Mouse (Mus musculus) intestine, postnatal 0 days (tissue): ENCODE results near the gene Galnt6. TPM values are rescaled to one million over a fixed set of nuclear protein-coding genes. Genes with fewer than 3 reads are reported as not detected.

Experiments
- ATAC-seq: fragments of 200-750 bp; cut with Nextera tagmentation; 2 replicates; pipeline ENCODE4 v1.8.0; 2017; ENCODE audit warnings: mild to moderate bottlenecking, moderate TSS enrichment, moderate library complexity
- H3K27ac ChIP-seq: fragments of 300-500 bp; sonication (generic); 2 replicates; pipeline ENCODE4 v1.5.1; 2014; ENCODE audit warnings: mild to moderate bottlenecking, low read depth, low read length, moderate library complexity
- H3K27me3 ChIP-seq: fragments of 300-500 bp; sonication (generic); replicated peaks from 2 replicates; pipeline ENCODE4 v1.6.1; 2014; ENCODE audit warnings: low read length, mixed read lengths; ENCODE audit not compliant: control insufficient read depth, insufficient read depth
- H3K36me3 ChIP-seq: fragments of 300-500 bp; sonication (generic); 2 replicates; pipeline ENCODE4 v1.6.1; 2014; ENCODE audit warnings: mild to moderate bottlenecking, moderate library complexity; ENCODE audit not compliant: control insufficient read depth, insufficient read depth
- H3K4me1 ChIP-seq: fragments of 300-500 bp; sonication (generic); replicated peaks from 2 replicates; pipeline ENCODE4 v1.6.1; 2014; ENCODE audit warnings: antibody characterized with exemption, low read length, mixed read lengths; ENCODE audit not compliant: control insufficient read depth, insufficient read depth
- H3K4me2 ChIP-seq: fragments of 300-500 bp; sonication (generic); replicated peaks from 2 replicates; pipeline ENCODE4 v1.6.1; 2014; ENCODE audit warnings: low read depth, mild to moderate bottlenecking, moderate library complexity
- H3K4me3 ChIP-seq: fragments of 300-500 bp; sonication (generic); 2 replicates; pipeline ENCODE4 v1.5.1; 2014; ENCODE audit warnings: low read depth, low read length
- H3K9ac ChIP-seq: fragments of 300-500 bp; sonication (generic); 2 replicates; pipeline ENCODE4 v1.6.1; 2014; ENCODE audit warnings: mild to moderate bottlenecking, low read depth, low read length
- H3K9me3 ChIP-seq: fragments of 300-500 bp; sonication (generic); 2 replicates; pipeline ENCODE4 v1.6.1; 2016; ENCODE audit warnings: mixed run types; ENCODE audit not compliant: control insufficient read depth
- CTCF ChIP-seq: sonication (generic); IDR thresholded peaks from 2 replicates; pipeline ENCODE4 v1.5.1; 2016; ENCODE audit warnings: low read depth, mild to moderate bottlenecking, control low read depth, antibody characterized with exemption, moderate library complexity
- WGBS: fragments of 180-500 bp; shearing (Covaris S2); extraction: QIAGEN DNeasy Blood & Tissue Kit; methylation state at CpG from one replicate; pipeline ENCODE4 v1.1.7; 2014; 5-methylcytosine and 5-hydroxymethylcytosine counted together
- polyA plus RNA-seq: library from polyadenylated mRNA; unstranded; fragments of >200 nt; fragmentation: Nextera tagmentation; extraction: Ambion mirVana; gene quantifications from 2 replicates; pipeline ENCODE4 v1.2.1, GENCODE M21; 2015

Galnt6 gene
- polyA plus RNA-seq, 1 experiment from 2014 or later, result 72.5 TPM

GRCm38 (mm10) chr15:100706226-100706625 lies 22.9 kb downstream of the Galnt6 start:
- no peak for TF ChIP-seq CTCF
- Histone ChIP-seq H3K36me3 (peaks cover 12% of the 10 kb centered on the region; the same call in 1 of the 2 replicates), H3K9me3 (no peaks in the 10 kb centered on the region), H3K27me3 (no peaks in the 10 kb centered on the region), H3K27ac (no peak overlapping the region), H3K4me3 (no peak overlapping the region), H3K4me1 (no peaks in the 10 kb centered on the region), H3K4me2 (no peak overlapping the region), H3K9ac (no peak overlapping the region)
- WGBS, result 80% methylated on average over 8 of the region's 8 CpGs
- ATAC-seq, result no peak

DNA sequence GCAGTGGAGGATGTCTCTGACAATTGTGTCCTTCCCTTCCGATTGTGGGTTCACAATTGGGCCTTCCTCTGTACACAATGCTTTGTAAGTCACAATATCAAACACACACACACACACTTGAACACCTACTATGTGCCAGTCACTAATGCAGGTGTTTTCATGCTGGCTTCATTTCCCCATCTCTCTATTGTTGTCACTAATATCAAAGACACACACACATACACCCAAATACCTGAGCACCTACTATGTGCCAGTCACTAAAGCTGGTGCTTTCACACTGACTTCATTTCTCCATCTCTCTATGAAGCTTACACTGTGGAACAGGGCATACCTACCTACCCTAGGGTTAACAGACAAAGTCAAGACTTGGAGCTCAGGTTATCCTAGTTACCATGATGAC lies 23.8 kb downstream of the Galnt6 start:
- Histone ChIP-seq H3K9ac (no peak overlapping the region), H3K4me1 (no peaks in the 10 kb centered on the region), H3K27me3 (no peaks in the 10 kb centered on the region), H3K36me3 (peaks cover 6% of the 10 kb centered on the region; the same call in 1 of the 2 replicates), H3K27ac (no peak overlapping the region), H3K9me3 (no peaks in the 10 kb centered on the region), H3K4me2 (no peak overlapping the region), H3K4me3 (no peak overlapping the region)
- no peak for ATAC-seq
- WGBS, result 100% methylated on average over 1 of the region's 1 CpGs
- TF ChIP-seq CTCF, result no peak

DNA sequence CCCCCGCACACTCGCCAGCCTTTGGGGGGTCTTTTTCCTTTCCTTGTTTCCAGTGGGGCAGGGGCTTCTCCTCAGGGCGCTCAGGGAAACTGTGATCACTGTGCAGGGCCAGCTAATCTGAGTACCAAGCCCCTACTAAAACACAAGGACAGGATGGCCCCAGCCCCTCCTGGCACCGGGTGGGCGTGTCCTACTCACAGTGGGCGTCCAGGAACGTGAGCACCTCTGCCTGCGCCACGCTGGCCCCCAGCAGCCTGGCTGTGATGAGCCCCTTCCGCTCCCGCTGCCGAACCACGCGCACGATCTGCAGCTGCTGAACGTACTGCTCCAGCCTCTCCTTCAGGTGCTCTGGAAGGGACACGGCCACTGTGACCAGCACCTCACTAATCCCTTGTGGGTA lies 25.3 kb downstream of the Galnt6 start:
- no peak for TF ChIP-seq CTCF
- 34% methylated on average over 17 of the region's 17 CpGs for WGBS
- Histone ChIP-seq H3K4me1 (no peaks in the 10 kb centered on the region), H3K4me3 (no peak overlapping the region), H3K27me3 (no peaks in the 10 kb centered on the region), H3K4me2 (no peak overlapping the region), H3K9me3 (no peaks in the 10 kb centered on the region), H3K9ac (no peak overlapping the region), H3K27ac (no peak overlapping the region), H3K36me3 (peaks cover 16% of the 10 kb centered on the region; the same call in 1 of the 2 replicates)
- no peak for ATAC-seq

- 31% methylated on average over 6 of the region's 6 CpGs for WGBS
- no peak overlapping the region for H3K4me3 ChIP-seq
- no peaks in the 10 kb centered on the region for H3K4me1 ChIP-seq
- H3K27me3 ChIP-seq, result no peaks in the 10 kb centered on the region
- no peaks in the 10 kb centered on the region for H3K9me3 ChIP-seq
- H3K4me2 ChIP-seq, result no peak overlapping the region
- H3K36me3 ChIP-seq, result peaks cover 28% of the 10 kb centered on the region
- no peak overlapping the region for H3K27ac ChIP-seq
- no peak for TF ChIP-seq CTCF
- no peak for ATAC-seq
- no peak overlapping the region for H3K9ac ChIP-seq
Observed at GRCm38 (mm10) chr15:100701856-100702255, 27.3 kb downstream of the Galnt6 start.

DNA sequence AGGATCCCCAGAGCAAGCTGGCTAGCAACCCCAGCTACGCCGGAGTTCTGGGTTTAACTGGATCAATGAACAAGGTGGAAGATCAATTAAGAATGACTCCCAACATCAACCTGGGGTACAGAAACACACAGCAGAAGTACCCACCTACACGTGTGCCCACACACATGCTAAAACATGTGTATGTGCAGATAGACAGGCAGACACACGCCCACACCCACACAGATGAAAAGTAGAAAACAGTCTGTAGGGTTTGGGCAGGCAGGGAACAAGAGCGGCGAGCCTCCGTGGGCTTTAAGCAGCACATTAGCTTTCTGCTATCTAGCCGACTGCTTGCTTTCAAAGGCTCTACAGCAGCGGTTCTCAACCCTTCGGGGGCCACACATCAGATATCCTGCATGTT lies 28.1 kb downstream of the Galnt6 start:
- Histone ChIP-seq H3K27ac (no peak overlapping the region), H3K36me3 (peaks cover 33% of the 10 kb centered on the region), H3K9ac (no peak overlapping the region), H3K4me1 (no peaks in the 10 kb centered on the region), H3K4me3 (no peak overlapping the region), H3K9me3 (no peaks in the 10 kb centered on the region), H3K27me3 (no peaks in the 10 kb centered on the region), H3K4me2 (no peak overlapping the region)
- WGBS, result 66% methylated on average over 10 of the region's 10 CpGs
- no peak for TF ChIP-seq CTCF
- ATAC-seq, result no peak

DNA sequence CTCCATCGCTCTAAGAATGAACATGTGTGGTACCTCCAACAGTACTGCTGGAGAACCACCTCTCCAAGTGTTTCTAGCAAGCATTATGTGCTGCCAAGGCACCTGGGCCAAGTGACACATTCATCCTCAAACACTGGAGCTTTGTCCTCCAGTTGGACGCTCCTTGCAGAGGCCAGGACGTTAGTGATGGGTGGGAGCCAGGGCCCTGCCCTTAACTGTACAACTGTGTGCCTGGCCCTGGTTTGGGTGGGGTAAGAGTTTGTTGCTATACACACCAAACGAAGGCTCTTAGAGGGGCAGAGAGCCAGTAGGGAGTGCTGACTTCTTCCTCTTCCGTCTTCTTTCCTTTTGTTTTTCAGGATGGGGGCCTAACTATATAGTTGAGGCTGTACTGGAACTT lies 28.8 kb downstream of the Galnt6 start:
- Histone ChIP-seq H3K4me2 (no peak overlapping the region), H3K27ac (no peak overlapping the region), H3K9ac (no peak overlapping the region), H3K4me1 (no peaks in the 10 kb centered on the region), H3K9me3 (no peaks in the 10 kb centered on the region), H3K27me3 (no peaks in the 10 kb centered on the region), H3K4me3 (no peak overlapping the region), H3K36me3 (peaks cover 40% of the 10 kb centered on the region)
- no peak for ATAC-seq
- 76% methylated on average over 5 of the region's 5 CpGs for WGBS
- no peak for TF ChIP-seq CTCF

DNA sequence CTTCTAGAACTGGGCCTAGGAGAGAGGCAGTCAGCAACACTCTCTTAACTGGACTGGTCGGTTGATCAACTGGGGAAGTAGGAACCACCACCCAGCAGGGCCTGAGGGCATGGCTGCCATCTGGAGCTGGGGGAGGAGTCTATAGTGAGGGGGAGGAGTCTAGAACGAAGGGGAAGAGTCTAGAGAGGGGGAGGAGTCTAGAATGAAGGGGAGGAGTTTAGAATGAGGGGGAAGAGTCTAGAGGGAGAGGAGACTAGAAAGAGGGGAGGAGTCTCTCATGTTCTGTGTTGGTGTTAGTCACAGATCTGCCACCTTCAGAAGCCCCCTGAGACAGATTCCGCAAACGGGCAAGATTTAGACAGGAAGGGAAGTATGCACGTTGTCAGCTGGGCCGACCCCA lies 29.8 kb downstream of the Galnt6 start:
- no peak overlapping the region for H3K4me3 ChIP-seq
- no peaks in the 10 kb centered on the region for H3K9me3 ChIP-seq
- no peak overlapping the region for H3K27ac ChIP-seq
- no peak overlapping the region for H3K9ac ChIP-seq
- WGBS, result 74% methylated on average over 6 of the region's 6 CpGs
- no peaks in the 10 kb centered on the region for H3K4me1 ChIP-seq
- H3K27me3 ChIP-seq, result no peaks in the 10 kb centered on the region
- no peak for ATAC-seq
- no peak overlapping the region for H3K4me2 ChIP-seq
- peaks cover 43% of the 10 kb centered on the region for H3K36me3 ChIP-seq
- TF ChIP-seq CTCF, result no peak
